Mouse (Mus musculus): ENCODE results near the gene Patj. TPM values are rescaled to one million over a fixed set of nuclear protein-coding genes. Genes with fewer than 3 reads are reported as not detected.

The Patj gene
- polyA plus RNA-seq, 1 experiment from 2014 or later, result 8.9 TPM

GRCm38 (mm10) chr4:98478005-98478404 lies 82.4 kb downstream of the Patj start:
- no peaks in the 10 kb centered on the region for H3K9me3 ChIP-seq (replicated peaks; ENCODE audit: control insufficient read depth, low read length)
- no peak overlapping the region for H3K9ac ChIP-seq (ENCODE audit: low read length)
- ATAC-seq (replicated peaks; ENCODE audit: extremely low read depth, insufficient read depth, low FRiP score), result no peak
- H3K36me3 ChIP-seq (ENCODE audit: control insufficient read depth, insufficient read depth), result no peaks in the 10 kb centered on the region
- H3K27ac ChIP-seq (ENCODE audit: low read length), result no peak overlapping the region
- no peaks in the 10 kb centered on the region for H3K4me1 ChIP-seq (ENCODE audit: control insufficient read depth, insufficient read depth, low read length)
- no peak overlapping the region for H3K4me2 ChIP-seq (ENCODE audit: low read depth, low read length)
- H3K4me3 ChIP-seq (ENCODE audit: low read length), result no peak overlapping the region
- WGBS, result 74% methylated on average over 3 of the region's 3 CpGs
- no peaks in the 10 kb centered on the region for H3K27me3 ChIP-seq (ENCODE audit: control insufficient read depth, insufficient read depth, low read length)

- no peak overlapping the region for H3K9ac ChIP-seq (ENCODE audit: low read length)
- H3K27ac ChIP-seq (ENCODE audit: low read length), result no peak overlapping the region
- no peaks in the 10 kb centered on the region for H3K36me3 ChIP-seq (ENCODE audit: control insufficient read depth, insufficient read depth)
- H3K9me3 ChIP-seq (replicated peaks; ENCODE audit: control insufficient read depth, low read length), result no peaks in the 10 kb centered on the region
- H3K4me2 ChIP-seq (ENCODE audit: low read depth, low read length), result no peak overlapping the region
- peaks cover 5% of the 10 kb centered on the region; the same call in 1 of the 2 replicates for H3K4me1 ChIP-seq (ENCODE audit: control insufficient read depth, insufficient read depth, low read length)
- H3K4me3 ChIP-seq (ENCODE audit: low read length), result no peak overlapping the region
- ATAC-seq (replicated peaks; ENCODE audit: extremely low read depth, insufficient read depth, low FRiP score), result no peak
- WGBS, result 48% methylated on average over 3 of the region's 3 CpGs
- no peaks in the 10 kb centered on the region for H3K27me3 ChIP-seq (ENCODE audit: control insufficient read depth, insufficient read depth, low read length)
Measured at GRCm38 (mm10) chr4:98486475-98486874, 90.9 kb downstream of the Patj start.

GRCm38 (mm10) chr4:98486901-98487300 lies 91.3 kb downstream of the Patj start:
- peaks cover 5% of the 10 kb centered on the region; the same call in 1 of the 2 replicates for H3K4me1 ChIP-seq (ENCODE audit: control insufficient read depth, insufficient read depth, low read length)
- H3K4me3 ChIP-seq (ENCODE audit: low read length), result no peak overlapping the region
- ATAC-seq (replicated peaks; ENCODE audit: extremely low read depth, insufficient read depth, low FRiP score), result no peak
- no peaks in the 10 kb centered on the region for H3K27me3 ChIP-seq (ENCODE audit: control insufficient read depth, insufficient read depth, low read length)
- no peak overlapping the region for H3K27ac ChIP-seq (ENCODE audit: low read length)
- 85% methylated on average over 4 of the region's 4 CpGs for WGBS
- H3K36me3 ChIP-seq (ENCODE audit: control insufficient read depth, insufficient read depth), result no peaks in the 10 kb centered on the region
- no peak overlapping the region for H3K4me2 ChIP-seq (ENCODE audit: low read depth, low read length)
- H3K9me3 ChIP-seq (replicated peaks; ENCODE audit: control insufficient read depth, low read length), result no peaks in the 10 kb centered on the region
- H3K9ac ChIP-seq (ENCODE audit: low read length), result no peak overlapping the region

- Histone ChIP-seq H3K27ac (ENCODE audit: low read length) (no peak overlapping the region), H3K4me3 (ENCODE audit: low read length) (no peak overlapping the region), H3K9me3 (replicated peaks; ENCODE audit: control insufficient read depth, low read length) (no peaks in the 10 kb centered on the region), H3K27me3 (ENCODE audit: control insufficient read depth, insufficient read depth, low read length) (no peaks in the 10 kb centered on the region), H3K4me1 (ENCODE audit: control insufficient read depth, insufficient read depth, low read length) (peaks cover 5% of the 10 kb centered on the region; the same call in 1 of the 2 replicates), H3K36me3 (ENCODE audit: control insufficient read depth, insufficient read depth) (no peaks in the 10 kb centered on the region), H3K9ac (ENCODE audit: low read length) (no peak overlapping the region), H3K4me2 (ENCODE audit: low read depth, low read length) (no peak overlapping the region)
- 42% methylated on average over 1 of the region's 1 CpGs for WGBS
- no peak for ATAC-seq (replicated peaks; ENCODE audit: extremely low read depth, insufficient read depth, low FRiP score)
Measured at GRCm38 (mm10) chr4:98489386-98489785, 93.8 kb downstream of the Patj start.

GRCm38 (mm10) chr4:98498341-98498740 lies 102.8 kb downstream of the Patj start:
- Histone ChIP-seq H3K4me1 (ENCODE audit: control insufficient read depth, insufficient read depth, low read length) (no peaks in the 10 kb centered on the region), H3K9me3 (replicated peaks; ENCODE audit: control insufficient read depth, low read length) (no peaks in the 10 kb centered on the region)
- WGBS, result 96% methylated on average over 4 of the region's 4 CpGs

GRCm38 (mm10) chr4:98500182-98500581 lies 104.6 kb downstream of the Patj start:
- H3K4me2 ChIP-seq (ENCODE audit: low read depth, low read length), result no peak overlapping the region
- H3K27ac ChIP-seq (ENCODE audit: low read length), result no peak overlapping the region
- H3K9ac ChIP-seq (ENCODE audit: low read length), result no peak overlapping the region
- H3K27me3 ChIP-seq (ENCODE audit: control insufficient read depth, insufficient read depth, low read length), result no peaks in the 10 kb centered on the region
- H3K4me1 ChIP-seq (ENCODE audit: control insufficient read depth, insufficient read depth, low read length), result no peaks in the 10 kb centered on the region
- no peaks in the 10 kb centered on the region for H3K9me3 ChIP-seq (replicated peaks; ENCODE audit: control insufficient read depth, low read length)
- H3K4me3 ChIP-seq (ENCODE audit: low read length), result no peak overlapping the region
- WGBS, result 71% methylated on average over 5 of the region's 5 CpGs
- no peak for ATAC-seq (replicated peaks; ENCODE audit: extremely low read depth, insufficient read depth, low FRiP score)
- H3K36me3 ChIP-seq (ENCODE audit: control insufficient read depth, insufficient read depth), result peaks cover 9% of the 10 kb centered on the region; the same call in 1 of the 2 replicates

More at GRCm38 (mm10) chr4:98498341-98498740, 102.8 kb downstream of the Patj start:
- no peaks in the 10 kb centered on the region for H3K27me3 ChIP-seq (ENCODE audit: control insufficient read depth, insufficient read depth, low read length)
- no peak overlapping the region for H3K9ac ChIP-seq (ENCODE audit: low read length)
- no peak overlapping the region for H3K4me3 ChIP-seq (ENCODE audit: low read length)
- H3K4me2 ChIP-seq (ENCODE audit: low read depth, low read length), result no peak overlapping the region
- no peak overlapping the region for H3K27ac ChIP-seq (ENCODE audit: low read length)
- H3K36me3 ChIP-seq (ENCODE audit: control insufficient read depth, insufficient read depth), result peaks cover 9% of the 10 kb centered on the region; the same call in 1 of the 2 replicates
- ATAC-seq (replicated peaks; ENCODE audit: extremely low read depth, insufficient read depth, low FRiP score), result no peak

GRCm38 (mm10) chr4:98500875-98501274 lies 105.3 kb downstream of the Patj start:
- WGBS, result 91% methylated on average over 2 of the region's 2 CpGs

GRCm38 (mm10) chr4:98504743-98505142 lies 109.2 kb downstream of the Patj start:
- H3K4me3 ChIP-seq (ENCODE audit: low read length), result no peak overlapping the region
- 0 out of 2 replicates have a peak, but pooled peaks cover 3% of the 10 kb centered on the region for H3K4me1 ChIP-seq (ENCODE audit: control insufficient read depth, insufficient read depth, low read length)
- H3K27me3 ChIP-seq (ENCODE audit: control insufficient read depth, insufficient read depth, low read length), result no peaks in the 10 kb centered on the region
- no peak overlapping the region for H3K27ac ChIP-seq (ENCODE audit: low read length)
- ATAC-seq (replicated peaks; ENCODE audit: extremely low read depth, insufficient read depth, low FRiP score), result no peak
- WGBS, result 63% methylated on average over 3 of the region's 3 CpGs
- no peak overlapping the region for H3K4me2 ChIP-seq (ENCODE audit: low read depth, low read length)
- no peaks in the 10 kb centered on the region for H3K9me3 ChIP-seq (replicated peaks; ENCODE audit: control insufficient read depth, low read length)
- no peaks in the 10 kb centered on the region for H3K36me3 ChIP-seq (ENCODE audit: control insufficient read depth, insufficient read depth)
- H3K9ac ChIP-seq (ENCODE audit: low read length), result no peak overlapping the region

More at GRCm38 (mm10) chr4:98500875-98501274, 105.3 kb downstream of the Patj start:
- H3K27me3 ChIP-seq (ENCODE audit: control insufficient read depth, insufficient read depth, low read length), result no peaks in the 10 kb centered on the region
- no peak overlapping the region for H3K4me3 ChIP-seq (ENCODE audit: low read length)
- no peak overlapping the region for H3K4me2 ChIP-seq (ENCODE audit: low read depth, low read length)
- ATAC-seq (replicated peaks; ENCODE audit: extremely low read depth, insufficient read depth, low FRiP score), result no peak
- no peaks in the 10 kb centered on the region for H3K9me3 ChIP-seq (replicated peaks; ENCODE audit: control insufficient read depth, low read length)
- peaks cover 9% of the 10 kb centered on the region; the same call in 1 of the 2 replicates for H3K36me3 ChIP-seq (ENCODE audit: control insufficient read depth, insufficient read depth)
- H3K27ac ChIP-seq (ENCODE audit: low read length), result no peak overlapping the region
- no peaks in the 10 kb centered on the region for H3K4me1 ChIP-seq (ENCODE audit: control insufficient read depth, insufficient read depth, low read length)
- no peak overlapping the region for H3K9ac ChIP-seq (ENCODE audit: low read length)

GRCm38 (mm10) chr4:98508471-98509271 lies 113.1 kb downstream of the Patj start:
- WGBS, result 75% methylated on average over 11 of the region's 11 CpGs
- 0 out of 2 replicates have a peak overlapping the region, but pooled peaks have one; percentile 26 for H3K27ac ChIP-seq (ENCODE audit: low read length)

More at GRCm38 (mm10) chr4:98508471-98509271, 113.1 kb downstream of the Patj start:
- H3K4me3 ChIP-seq (ENCODE audit: low read length), result no peak overlapping the region
- H3K36me3 ChIP-seq (ENCODE audit: control insufficient read depth, insufficient read depth), result no peaks in the 10 kb centered on the region
- no peak for ATAC-seq (replicated peaks; ENCODE audit: extremely low read depth, insufficient read depth, low FRiP score)
- H3K4me2 ChIP-seq (ENCODE audit: low read depth, low read length), result no peak overlapping the region
- H3K9ac ChIP-seq (ENCODE audit: low read length), result no peak overlapping the region
- peaks cover 12% of the 10 kb centered on the region for H3K4me1 ChIP-seq (ENCODE audit: control insufficient read depth, insufficient read depth, low read length)
- H3K27me3 ChIP-seq (ENCODE audit: control insufficient read depth, insufficient read depth, low read length), result no peaks in the 10 kb centered on the region
- H3K9me3 ChIP-seq (replicated peaks; ENCODE audit: control insufficient read depth, low read length), result no peaks in the 10 kb centered on the region
